Mouse (Mus musculus): ENCODE data around the gene Gm17387. TPM values are rescaled to one million over a fixed set of nuclear protein-coding genes. Genes with fewer than 3 reads are reported as not detected.

The Gm17387 gene
- polyA plus RNA-seq (2014; fragmentation: Nextera tagmentation; extraction: Ambion mirVana) = not detected in 2 replicates

DNA sequence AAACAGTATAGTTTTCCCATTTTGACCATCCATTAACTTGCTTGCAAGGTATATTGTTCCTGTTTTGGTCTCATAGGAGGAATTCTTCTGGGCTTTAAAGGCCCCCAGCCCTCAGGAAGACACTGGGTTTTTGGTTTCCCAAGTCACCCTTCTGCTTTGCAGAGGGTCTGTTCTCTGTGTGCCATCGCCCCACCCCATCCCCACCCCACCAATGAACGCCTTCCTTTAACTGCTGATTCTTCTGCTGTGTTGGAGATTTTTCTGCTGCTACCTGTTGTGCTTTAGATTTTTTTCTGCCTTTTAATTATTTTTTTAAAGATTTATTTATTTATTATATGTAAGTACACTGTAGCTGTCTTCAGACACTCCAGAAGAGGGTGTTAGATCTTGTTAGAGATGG lies at the start of gene Gm17387:
Gm17387 (plus strand) TSS at position 301 of the 400 bp plus-strand sequence.
- DNase-seq (ENCODE audit: low spot score) = no peak
- 87% methylated on average over 2 of the region's 2 CpGs for WGBS
- Histone ChIP-seq H3K9ac (ENCODE audit: low read length) (no peak within 1 kb of the TSS), H3K9me3 (ENCODE audit: control insufficient read depth, low read length) (no peaks in the 10 kb centered on the region), H3K4me1 (replicated peaks; ENCODE audit: control insufficient read depth, insufficient read depth, low read length) (peaks cover 4% of the 10 kb centered on the region; the same call in 1 of the 2 replicates), H3K27me3 (replicated peaks; ENCODE audit: control insufficient read depth, insufficient read depth, low read length) (no peaks in the 10 kb centered on the region), H3K4me3 (ENCODE audit: low read depth, low read length) (no peak within 1 kb of the TSS), H3K27ac (ENCODE audit: low read depth) (no peak within 1 kb of the TSS), H3K36me3 (ENCODE audit: control insufficient read depth, insufficient read depth, low read length) (no peaks in the 10 kb centered on the region), H3K4me2 (ENCODE audit: low read length) (no peak within 1 kb of the TSS)
- no peak for ATAC-seq (replicated peaks; ENCODE audit: low FRiP score, low TSS enrichment, low read depth)

DNA sequence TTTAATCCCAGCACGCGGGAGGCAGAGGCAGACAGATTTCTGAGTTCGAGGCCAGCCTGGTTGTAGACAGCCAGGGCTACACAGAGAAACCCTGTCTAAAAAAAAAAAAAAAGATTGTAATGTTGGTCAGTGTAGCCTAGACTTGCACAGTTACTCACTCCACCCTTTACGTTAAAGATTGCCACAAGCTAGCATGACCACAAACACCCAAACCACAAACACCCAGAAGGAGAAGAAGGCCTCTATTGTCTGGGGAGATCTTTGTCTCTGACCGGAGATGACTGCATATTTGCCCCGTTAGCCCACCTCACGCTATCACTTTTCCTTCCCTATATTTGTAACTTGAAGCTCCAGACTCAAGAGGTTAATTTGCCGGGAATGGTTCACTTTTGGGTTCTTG lies 47.2 kb upstream of the Gm17387 start:
- ATAC-seq (replicated peaks; ENCODE audit: low FRiP score, low TSS enrichment, low read depth) (no peak), DNase-seq (ENCODE audit: low spot score) (no peak)
- no peaks in the 10 kb centered on the region for H3K36me3 ChIP-seq (ENCODE audit: control insufficient read depth, insufficient read depth, low read length)
- H3K9me3 ChIP-seq (ENCODE audit: control insufficient read depth, low read length) = no peaks in the 10 kb centered on the region
- 86% methylated on average over 8 of the region's 8 CpGs for WGBS
- H3K4me2 ChIP-seq (ENCODE audit: low read length) = no peak overlapping the region
- H3K4me1 ChIP-seq (replicated peaks; ENCODE audit: control insufficient read depth, insufficient read depth, low read length) = no peaks in the 10 kb centered on the region
- H3K9ac ChIP-seq (ENCODE audit: low read length) = no peak overlapping the region
- H3K4me3 ChIP-seq (ENCODE audit: low read depth, low read length) = no peak overlapping the region
- no peaks in the 10 kb centered on the region for H3K27me3 ChIP-seq (replicated peaks; ENCODE audit: control insufficient read depth, insufficient read depth, low read length)
- H3K27ac ChIP-seq (ENCODE audit: low read depth) = no peak overlapping the region

DNA sequence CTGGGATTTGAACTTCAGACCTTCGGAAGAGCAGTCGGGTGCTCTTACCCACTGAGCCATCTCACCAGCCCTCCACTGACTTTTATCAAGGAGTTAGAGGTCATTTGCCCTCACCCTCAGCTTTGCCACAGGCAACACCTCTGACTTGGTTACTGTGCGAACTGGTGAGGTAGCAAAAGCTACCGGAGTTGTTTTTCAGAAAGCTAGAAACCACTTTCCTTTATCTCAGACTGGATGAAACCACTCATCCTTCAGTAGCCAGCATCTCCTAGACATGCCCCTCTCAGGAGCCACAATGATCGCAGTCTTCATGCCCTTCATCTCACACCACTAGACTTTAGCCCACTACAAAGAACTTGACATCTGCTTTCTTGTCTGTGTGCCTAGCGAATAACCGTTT lies 46.0 kb upstream of the Gm17387 start:
- Histone ChIP-seq H3K9ac (ENCODE audit: low read length) (no peak overlapping the region), H3K4me3 (ENCODE audit: low read depth, low read length) (no peak overlapping the region), H3K27ac (ENCODE audit: low read depth) (no peak overlapping the region), H3K36me3 (ENCODE audit: control insufficient read depth, insufficient read depth, low read length) (no peaks in the 10 kb centered on the region), H3K4me2 (ENCODE audit: low read length) (no peak overlapping the region), H3K27me3 (replicated peaks; ENCODE audit: control insufficient read depth, insufficient read depth, low read length) (no peaks in the 10 kb centered on the region), H3K4me1 (replicated peaks; ENCODE audit: control insufficient read depth, insufficient read depth, low read length) (no peaks in the 10 kb centered on the region), H3K9me3 (ENCODE audit: control insufficient read depth, low read length) (no peaks in the 10 kb centered on the region)
- no peak for DNase-seq (ENCODE audit: low spot score)
- WGBS = 92% methylated on average over 7 of the region's 7 CpGs
- ATAC-seq (replicated peaks; ENCODE audit: low FRiP score, low TSS enrichment, low read depth) = no peak

DNA sequence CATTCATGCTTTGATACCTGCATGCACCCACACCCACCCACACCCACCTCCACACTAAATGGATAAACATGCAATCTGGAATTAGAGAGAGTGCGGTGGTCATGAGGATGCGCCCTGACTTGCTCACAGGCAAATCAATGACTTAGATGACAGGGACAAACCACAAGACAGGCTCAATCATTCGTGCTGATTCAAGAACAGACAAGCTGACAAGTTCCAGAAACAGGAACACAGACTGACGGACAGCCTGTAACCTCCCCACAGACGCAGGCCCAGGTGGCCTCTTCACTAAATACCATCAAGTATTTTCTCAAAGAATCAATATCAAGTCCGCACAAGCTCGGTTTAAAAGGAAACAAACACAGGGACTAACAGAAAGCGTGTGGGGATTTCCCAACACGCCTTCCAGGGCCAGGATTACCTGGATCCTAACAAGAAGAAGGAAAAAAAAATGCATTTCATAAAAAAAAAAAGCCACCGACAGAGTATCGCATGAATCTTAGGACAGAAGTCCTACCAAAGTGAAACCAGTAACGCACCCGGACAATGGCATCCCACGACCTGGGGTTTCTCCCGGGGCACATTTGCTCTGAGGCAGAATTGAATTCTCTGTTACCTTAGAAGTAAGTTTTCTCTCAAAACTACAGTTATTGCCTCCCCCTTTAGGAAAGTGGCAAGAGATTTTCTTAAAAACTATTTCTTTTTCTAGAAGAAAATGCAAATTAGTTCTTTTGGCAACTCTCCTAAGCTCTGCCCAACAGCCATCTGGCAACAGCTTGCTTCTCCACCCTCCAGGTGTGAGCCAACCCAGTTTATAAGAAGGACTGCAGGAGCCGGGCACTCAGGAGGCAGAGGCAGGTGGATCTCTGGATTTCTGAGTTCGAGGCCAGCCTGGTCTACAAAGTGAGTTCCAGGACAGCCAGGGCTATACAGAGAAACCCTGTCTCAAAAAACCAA lies 41.5 kb upstream of the Gm17387 start:
- no peak for DNase-seq (ENCODE audit: low spot score)
- Histone ChIP-seq H3K9ac (ENCODE audit: low read length) (no peak overlapping the region), H3K36me3 (ENCODE audit: control insufficient read depth, insufficient read depth, low read length) (no peaks in the 10 kb centered on the region), H3K27me3 (replicated peaks; ENCODE audit: control insufficient read depth, insufficient read depth, low read length) (no peaks in the 10 kb centered on the region), H3K9me3 (ENCODE audit: control insufficient read depth, low read length) (no peaks in the 10 kb centered on the region), H3K4me2 (ENCODE audit: low read length) (no peak overlapping the region), H3K4me1 (replicated peaks; ENCODE audit: control insufficient read depth, insufficient read depth, low read length) (no peaks in the 10 kb centered on the region), H3K4me3 (ENCODE audit: low read depth, low read length) (no peak overlapping the region), H3K27ac (ENCODE audit: low read depth) (no peak overlapping the region)
- 81% methylated on average over 17 of the region's 17 CpGs for WGBS
- ATAC-seq (replicated peaks; ENCODE audit: low FRiP score, low TSS enrichment, low read depth) = no peak

DNA sequence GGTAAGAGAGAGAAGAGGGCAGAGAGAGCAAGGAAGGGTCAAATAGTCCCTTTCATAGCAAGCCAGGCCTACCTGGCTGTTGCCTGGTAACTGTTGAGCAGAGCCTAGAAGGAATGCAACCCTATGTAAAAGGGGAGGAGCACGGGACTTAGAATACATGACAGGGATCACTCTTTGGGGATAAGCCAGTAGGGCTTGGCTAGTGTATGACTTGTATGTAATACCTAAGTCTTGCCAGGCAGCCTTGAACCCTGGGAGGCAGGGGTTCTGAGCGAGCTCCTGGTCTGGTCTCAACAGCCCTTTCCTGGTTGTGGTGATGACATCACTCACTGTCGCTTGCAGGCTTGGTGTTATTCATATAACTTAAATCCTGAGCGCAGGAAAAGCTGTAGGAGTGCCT lies 39.9 kb upstream of the Gm17387 start:
- H3K27ac ChIP-seq (ENCODE audit: low read depth) = no peak overlapping the region
- H3K36me3 ChIP-seq (ENCODE audit: control insufficient read depth, insufficient read depth, low read length) = no peaks in the 10 kb centered on the region
- no peak overlapping the region for H3K9ac ChIP-seq (ENCODE audit: low read length)
- H3K27me3 ChIP-seq (replicated peaks; ENCODE audit: control insufficient read depth, insufficient read depth, low read length) = no peaks in the 10 kb centered on the region
- H3K4me1 ChIP-seq (replicated peaks; ENCODE audit: control insufficient read depth, insufficient read depth, low read length) = no peaks in the 10 kb centered on the region
- H3K4me2 ChIP-seq (ENCODE audit: low read length) = no peak overlapping the region
- no peak for DNase-seq (ENCODE audit: low spot score)
- no peak for ATAC-seq (replicated peaks; ENCODE audit: low FRiP score, low TSS enrichment, low read depth)
- WGBS = 73% methylated on average over 4 of the region's 4 CpGs
- no peaks in the 10 kb centered on the region for H3K9me3 ChIP-seq (ENCODE audit: control insufficient read depth, low read length)
- H3K4me3 ChIP-seq (ENCODE audit: low read depth, low read length) = no peak overlapping the region

DNA sequence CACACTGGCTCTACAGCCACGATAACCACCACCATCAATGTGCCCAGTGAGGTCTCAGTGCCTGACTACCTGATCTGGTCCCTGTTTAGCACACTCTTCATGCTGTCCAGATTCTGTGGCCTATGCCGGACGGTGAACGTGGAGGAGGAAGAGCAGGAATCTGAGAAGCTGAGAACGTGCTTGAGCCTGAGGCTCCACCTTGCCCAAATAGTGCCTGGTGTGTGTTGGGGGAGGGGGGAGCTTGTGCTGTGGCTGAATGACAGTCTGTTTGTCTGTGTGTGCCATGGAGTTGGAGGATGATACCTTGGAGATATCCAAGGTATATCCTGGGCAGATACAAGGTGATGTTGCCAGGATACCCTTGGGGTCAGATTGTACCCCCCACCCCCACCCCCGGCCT lies 38.7 kb upstream of the Gm17387 start:
- H3K36me3 ChIP-seq (ENCODE audit: control insufficient read depth, insufficient read depth, low read length) = no peaks in the 10 kb centered on the region
- H3K27ac ChIP-seq (ENCODE audit: low read depth) = no peak overlapping the region
- H3K4me3 ChIP-seq (ENCODE audit: low read depth, low read length) = no peak overlapping the region
- no peak for DNase-seq (ENCODE audit: low spot score)
- ATAC-seq (replicated peaks; ENCODE audit: low FRiP score, low TSS enrichment, low read depth) = peak; percentile 19; the same call in 1 of the 2 replicates
- H3K9ac ChIP-seq (ENCODE audit: low read length) = no peak overlapping the region
- no peaks in the 10 kb centered on the region for H3K27me3 ChIP-seq (replicated peaks; ENCODE audit: control insufficient read depth, insufficient read depth, low read length)
- 54% methylated on average over 6 of the region's 6 CpGs for WGBS
- no peaks in the 10 kb centered on the region for H3K9me3 ChIP-seq (ENCODE audit: control insufficient read depth, low read length)
- H3K4me2 ChIP-seq (ENCODE audit: low read length) = no peak overlapping the region
- H3K4me1 ChIP-seq (replicated peaks; ENCODE audit: control insufficient read depth, insufficient read depth, low read length) = no peaks in the 10 kb centered on the region

DNA sequence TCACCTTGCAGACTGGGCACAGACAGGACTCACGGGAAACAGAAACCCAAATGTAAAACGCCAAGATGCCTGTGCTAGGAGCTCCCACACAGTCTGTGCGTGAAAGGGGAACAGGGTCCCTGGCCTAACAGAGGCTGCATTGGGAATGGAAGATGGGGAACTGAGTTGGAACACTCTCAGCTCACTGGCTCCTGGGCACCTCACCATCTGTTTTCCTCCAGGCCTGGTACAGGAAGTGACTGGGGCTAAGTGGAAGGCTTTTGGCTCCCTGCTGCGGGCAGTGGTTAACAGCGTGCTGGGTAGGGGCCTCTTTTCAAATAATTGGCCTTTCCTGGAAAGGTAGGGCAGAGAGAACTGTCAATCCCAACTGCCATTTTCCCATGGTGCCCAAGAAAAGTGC lies 38.3 kb upstream of the Gm17387 start:
- no peaks in the 10 kb centered on the region for H3K27me3 ChIP-seq (replicated peaks; ENCODE audit: control insufficient read depth, insufficient read depth, low read length)
- H3K36me3 ChIP-seq (ENCODE audit: control insufficient read depth, insufficient read depth, low read length) = no peaks in the 10 kb centered on the region
- H3K4me3 ChIP-seq (ENCODE audit: low read depth, low read length) = no peak overlapping the region
- H3K4me2 ChIP-seq (ENCODE audit: low read length) = no peak overlapping the region
- 68% methylated on average over 5 of the region's 5 CpGs for WGBS
- no peak overlapping the region for H3K27ac ChIP-seq (ENCODE audit: low read depth)
- ATAC-seq (replicated peaks; ENCODE audit: low FRiP score, low TSS enrichment, low read depth) (no peak), DNase-seq (ENCODE audit: low spot score) (no peak)
- H3K9ac ChIP-seq (ENCODE audit: low read length) = no peak overlapping the region
- H3K9me3 ChIP-seq (ENCODE audit: control insufficient read depth, low read length) = no peaks in the 10 kb centered on the region
- H3K4me1 ChIP-seq (replicated peaks; ENCODE audit: control insufficient read depth, insufficient read depth, low read length) = no peaks in the 10 kb centered on the region

DNA sequence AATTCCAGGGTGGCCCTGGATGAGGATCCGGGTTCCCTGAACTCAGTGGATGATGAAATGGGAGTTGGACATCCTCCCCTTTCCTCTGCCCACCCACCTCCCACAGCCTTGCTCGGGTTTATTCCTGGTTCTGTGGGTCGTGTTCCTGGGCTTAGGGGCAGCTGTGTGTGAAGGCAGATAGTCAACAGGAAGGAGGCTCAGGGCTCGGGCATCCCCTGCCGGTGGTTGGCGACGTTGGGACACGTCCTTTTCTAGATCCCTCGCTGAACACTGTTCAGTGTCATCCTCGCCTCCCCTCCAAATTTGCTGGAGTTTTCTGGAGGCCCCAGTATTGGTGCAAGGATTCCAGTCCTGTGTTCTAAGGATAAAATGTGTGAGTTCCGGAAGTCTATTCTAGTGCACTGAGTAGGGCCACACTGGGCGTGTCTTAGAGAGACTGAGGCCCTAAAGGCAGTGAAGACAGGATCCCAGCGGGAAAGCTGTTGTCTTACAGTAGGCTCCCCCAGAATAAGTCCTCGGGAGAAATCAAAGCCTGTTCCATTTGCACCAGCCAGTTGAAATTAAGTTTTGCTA lies 37.7 kb upstream of the Gm17387 start:
- no peak for ATAC-seq (replicated peaks; ENCODE audit: low FRiP score, low TSS enrichment, low read depth)
- H3K9me3 ChIP-seq (ENCODE audit: control insufficient read depth, low read length) = no peaks in the 10 kb centered on the region
- WGBS = 89% methylated on average over 14 of the region's 14 CpGs
- H3K4me2 ChIP-seq (ENCODE audit: low read length) = no peak overlapping the region
- H3K36me3 ChIP-seq (ENCODE audit: control insufficient read depth, insufficient read depth, low read length) = no peaks in the 10 kb centered on the region
- H3K4me1 ChIP-seq (replicated peaks; ENCODE audit: control insufficient read depth, insufficient read depth, low read length) = no peaks in the 10 kb centered on the region
- H3K27me3 ChIP-seq (replicated peaks; ENCODE audit: control insufficient read depth, insufficient read depth, low read length) = no peaks in the 10 kb centered on the region
- H3K4me3 ChIP-seq (ENCODE audit: low read depth, low read length) = no peak overlapping the region
- H3K9ac ChIP-seq (ENCODE audit: low read length) = no peak overlapping the region
- DNase-seq (ENCODE audit: low spot score) = no peak
- H3K27ac ChIP-seq (ENCODE audit: low read depth) = no peak overlapping the region
